Mouse (Mus musculus) G1E-ER4 (cell line): ENCODE measurements around the gene Chrna1. TPM values are rescaled to one million over a fixed set of nuclear protein-coding genes. Genes with fewer than 3 reads are reported as not detected.

Experiments
- GATA1 ChIP-seq: IDR thresholded peaks from one replicate; pipeline ENCODE4 v1.8.0; 2012; ENCODE audit warnings: low read length, inconsistent platforms
- polyA plus RNA-seq: library from polyadenylated mRNA; stranded (reverse); fragments of >175 nt; gene quantifications from 2 replicates; pipeline ENCODE4 v1.2.3, GENCODE M21; 2012

Chrna1 gene
- not detected in 2 replicates for polyA plus RNA-seq

DNA sequence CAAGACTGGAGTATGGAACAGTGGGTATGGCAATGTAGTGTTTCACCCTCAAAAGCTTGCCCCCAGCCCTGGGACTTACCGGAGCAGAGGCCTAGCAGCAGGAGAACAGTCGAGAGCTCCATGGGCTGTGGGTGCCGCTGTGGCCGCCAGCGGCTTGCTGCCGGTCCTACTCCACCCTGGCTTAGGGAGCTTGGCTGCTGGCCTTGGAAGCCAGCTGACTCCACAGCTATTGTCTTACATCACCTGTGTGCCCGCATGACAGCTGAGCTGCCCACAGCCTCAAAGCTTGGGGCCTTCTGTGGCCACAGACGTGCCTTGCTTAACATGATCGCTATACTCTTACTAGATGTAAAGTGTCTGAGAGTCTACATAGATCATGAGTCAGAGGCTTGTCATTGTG is at the start of gene Chrna1:
Gene Chrna1 (minus strand): TSS at position 173 of the 400 bp plus-strand sequence.
- TF ChIP-seq GATA1: no peak

- no peak for TF ChIP-seq GATA1
Observed at GRCm38 (mm10) chr2:73618486-73619052, 38.4 kb upstream of the Chrna1 start.

DNA sequence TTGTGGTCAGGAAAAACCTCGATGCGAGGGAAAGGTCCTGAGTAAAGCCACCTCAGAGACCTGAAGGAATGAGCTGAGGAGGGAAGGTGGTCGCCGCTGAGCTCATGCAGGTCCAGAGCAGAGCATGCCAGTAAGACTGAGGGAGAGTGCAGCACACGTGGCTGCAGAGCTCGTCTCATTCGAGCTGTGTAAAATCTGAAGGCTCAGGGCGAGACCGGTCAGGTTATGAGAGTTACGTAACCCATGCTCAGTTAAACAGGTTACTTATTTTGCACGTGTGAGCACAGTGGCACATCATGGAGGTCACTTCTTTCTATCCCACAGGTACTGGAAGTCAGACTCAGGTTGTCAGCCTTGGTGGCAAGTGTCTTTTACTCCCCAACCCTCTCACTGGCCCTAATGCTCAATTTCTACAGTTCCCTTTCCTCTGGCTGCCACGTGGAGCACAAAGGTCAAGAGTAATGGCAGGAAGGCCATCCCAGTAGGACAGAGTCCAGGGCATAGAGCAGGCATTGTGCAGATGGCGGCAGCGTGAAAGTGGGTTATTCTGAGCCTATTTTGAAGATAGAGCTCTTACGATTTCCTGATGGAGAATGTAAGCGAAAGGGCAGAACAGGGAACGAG is 36.4 kb upstream of the Chrna1 start:
- no peak for TF ChIP-seq GATA1

DNA sequence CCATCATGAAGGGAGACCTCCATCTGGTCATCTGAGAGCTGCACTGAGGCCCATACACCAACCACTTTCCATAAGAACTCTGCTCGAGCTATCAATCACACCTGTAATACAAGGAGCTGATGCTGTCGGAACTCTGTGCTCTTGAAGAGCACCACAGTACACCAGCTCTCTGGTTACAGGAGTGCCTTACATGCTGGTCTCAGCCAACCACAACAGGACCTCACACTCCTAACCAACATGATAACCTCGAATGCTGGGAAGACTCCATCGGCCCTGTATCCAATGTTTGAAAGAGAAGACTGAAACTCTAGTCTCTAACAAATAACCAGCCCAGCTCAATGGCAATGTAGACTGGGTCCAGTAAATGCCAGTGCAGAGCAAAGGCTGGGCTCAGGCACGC is 35.3 kb upstream of the Chrna1 start:
- no peak for TF ChIP-seq GATA1

DNA sequence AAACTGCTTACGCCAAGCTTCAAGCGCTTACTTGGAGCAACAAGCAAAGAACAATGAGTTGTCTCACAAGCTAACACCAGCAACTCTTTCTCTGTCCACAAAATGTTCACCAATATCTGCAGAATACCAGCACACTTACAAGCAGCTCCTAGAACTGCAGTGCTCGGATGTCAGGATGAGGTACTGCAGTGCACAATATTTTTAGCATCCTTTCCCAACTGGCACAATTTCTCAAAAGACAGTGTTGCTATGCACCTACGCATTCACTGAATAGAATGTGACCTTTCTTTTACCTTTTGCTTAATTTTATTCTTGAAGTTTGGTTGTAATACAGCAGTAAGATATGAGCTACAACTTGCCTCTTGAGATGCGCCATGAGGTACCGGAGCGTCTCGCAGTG is 34.2 kb upstream of the Chrna1 start:
- TF ChIP-seq GATA1: no peak

DNA sequence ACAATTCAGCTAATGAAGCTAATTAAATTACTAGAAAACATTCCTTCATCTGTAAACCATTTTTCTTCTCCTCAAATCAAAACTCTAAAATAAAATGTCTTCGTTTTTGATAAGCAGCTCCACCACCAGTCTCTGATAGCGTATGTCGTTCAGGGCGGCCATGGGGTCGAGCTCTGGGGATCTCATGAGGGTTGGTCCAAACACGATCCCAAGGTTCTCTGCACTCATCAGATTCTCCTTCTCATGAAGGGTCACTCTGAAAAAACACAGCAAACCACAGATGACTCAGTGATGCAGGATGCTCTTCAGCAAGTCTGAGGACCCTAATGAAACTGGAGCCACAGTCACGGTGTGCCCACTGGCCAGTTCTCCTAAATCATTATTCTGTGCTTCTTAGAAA is 32.8 kb upstream of the Chrna1 start:
- TF ChIP-seq GATA1: no peak

DNA sequence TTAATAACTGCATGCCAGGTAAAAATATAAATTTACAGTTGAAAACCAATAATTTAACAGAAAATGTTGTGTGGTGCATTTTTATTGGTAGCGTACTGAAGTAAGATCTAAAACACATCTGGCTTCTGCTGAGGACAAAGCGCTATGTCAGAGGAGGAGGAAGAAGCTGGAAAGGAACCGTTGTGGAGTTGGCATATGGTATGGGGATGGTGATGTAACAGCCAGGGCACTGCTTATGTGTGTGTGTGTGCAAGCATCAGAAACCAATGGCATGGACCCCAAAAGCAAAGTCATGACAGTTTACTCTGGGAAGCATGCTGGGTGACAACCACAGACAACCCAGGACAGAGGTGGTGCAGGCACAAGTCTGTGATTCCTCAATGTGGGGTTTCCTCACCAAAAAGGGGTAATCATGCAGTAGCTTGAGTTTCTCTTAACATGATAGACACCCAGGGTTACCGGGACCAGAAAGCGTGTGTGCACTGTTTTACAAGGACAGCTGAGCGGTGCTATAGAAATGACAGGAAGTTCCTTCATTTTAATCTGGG is 32.3 kb upstream of the Chrna1 start:
- TF ChIP-seq GATA1: no peak

GRCm38 (mm10) chr2:73611798-73612197 is 31.7 kb upstream of the Chrna1 start:
- TF ChIP-seq GATA1: no peak

DNA sequence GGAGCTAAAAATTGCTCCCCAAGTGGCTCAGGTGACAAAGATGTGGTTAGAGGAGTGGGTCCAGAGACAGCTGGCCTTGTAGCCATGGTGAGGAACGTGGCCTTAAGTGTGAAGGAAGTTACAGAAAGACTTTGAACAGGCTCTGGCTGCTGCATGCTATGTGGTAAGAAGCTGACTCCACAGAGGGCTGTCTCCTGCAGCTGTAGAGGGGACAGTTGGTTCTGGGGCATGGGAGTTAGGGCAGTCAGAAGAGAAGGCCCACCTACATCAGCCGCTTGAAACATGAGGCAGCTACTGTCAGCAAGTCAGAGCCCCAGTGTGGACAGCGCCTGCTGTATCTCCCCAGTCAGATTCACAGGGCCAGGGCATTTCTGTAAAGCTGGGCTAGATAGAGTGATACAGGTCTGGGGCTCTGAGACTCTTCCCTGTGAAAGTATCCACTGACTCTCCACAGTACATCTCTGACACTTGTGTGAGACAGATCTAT is 29.6 kb upstream of the Chrna1 start:
- TF ChIP-seq GATA1: no peak

GRCm38 (mm10) chr2:73609067-73609723 is 29.1 kb upstream of the Chrna1 start:
- TF ChIP-seq GATA1: no peak

DNA sequence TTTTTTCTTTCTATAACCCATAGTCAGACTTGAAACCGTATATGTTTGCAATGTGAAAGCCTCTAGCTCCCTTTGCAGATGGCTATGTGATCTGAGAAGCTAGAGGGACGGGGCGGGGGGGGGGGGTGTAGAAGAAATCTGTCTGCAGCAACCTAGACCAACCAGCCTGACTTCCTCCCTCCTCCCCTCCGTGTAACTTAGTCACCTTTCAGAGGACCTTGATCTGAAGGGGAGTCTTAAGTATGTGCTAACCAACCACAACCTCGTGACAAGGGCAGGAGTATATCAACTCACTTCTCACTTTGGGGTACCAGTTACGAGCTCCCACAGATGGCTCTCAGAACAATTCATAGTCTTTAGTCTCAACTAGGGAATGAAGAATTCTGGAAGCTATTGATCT is 28.3 kb upstream of the Chrna1 start:
- TF ChIP-seq GATA1: no peak

GRCm38 (mm10) chr2:73607609-73608008 is 27.5 kb upstream of the Chrna1 start:
- no peak for TF ChIP-seq GATA1

GRCm38 (mm10) chr2:73607146-73607545 is 27.0 kb upstream of the Chrna1 start:
- no peak for TF ChIP-seq GATA1

GRCm38 (mm10) chr2:73606616-73607015 is 26.5 kb upstream of the Chrna1 start:
- no peak for TF ChIP-seq GATA1

DNA sequence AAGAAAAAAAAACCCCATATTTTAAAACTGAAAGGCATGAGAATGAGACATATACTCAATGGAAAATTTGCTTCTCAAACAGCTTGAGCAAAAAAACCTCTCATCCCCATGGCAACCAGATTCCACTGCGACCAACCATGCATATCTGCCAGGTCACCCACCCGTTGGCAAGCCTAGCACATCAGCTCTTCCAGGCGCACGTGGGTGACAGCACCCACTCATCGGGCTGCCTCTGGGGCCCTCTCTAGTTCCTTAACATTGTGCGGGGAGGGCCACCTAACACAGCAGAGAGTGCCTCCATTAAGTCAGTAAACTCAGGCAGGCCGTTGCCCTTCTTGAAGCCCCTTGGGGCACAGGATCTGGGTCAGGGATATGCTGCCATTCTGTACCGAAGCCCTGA is 24.9 kb upstream of the Chrna1 start:
- TF ChIP-seq GATA1: no peak

DNA sequence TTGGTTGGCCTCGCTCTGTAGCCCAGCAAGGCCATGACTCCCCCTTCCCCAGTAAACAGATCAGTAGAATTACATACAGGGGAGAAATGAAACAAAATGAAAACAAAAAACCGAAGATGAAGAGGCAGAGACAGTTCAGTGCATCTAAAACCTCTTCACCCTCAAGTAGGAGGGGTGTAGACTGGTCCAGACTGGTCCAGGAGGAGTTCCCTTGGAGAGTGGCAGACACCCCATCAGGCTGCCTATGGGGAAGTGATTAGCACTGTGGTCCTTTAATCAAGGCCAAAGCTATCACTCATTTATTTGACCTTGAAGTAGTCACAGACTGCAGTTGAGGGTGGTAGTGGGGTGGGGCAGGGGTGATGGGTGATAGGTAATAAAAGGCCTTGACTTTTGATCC is 24.4 kb upstream of the Chrna1 start:
- no peak for TF ChIP-seq GATA1

GRCm38 (mm10) chr2:73600650-73601049 is 20.5 kb upstream of the Chrna1 start:
- no peak for TF ChIP-seq GATA1
